Mouse (Mus musculus) layer of hippocampus, adult 11-12 months (tissue): ENCODE results near the gene Klrb1c.
"Not testable (repeated sequence)": the region's sequence is repeated elsewhere in the genome, so short reads cannot be mapped to it uniquely, and the experiment has no call there.

ENCODE experiments used
- DNase-seq: peaks from one replicate; pipeline ENCODE4 v3.0.0; 2022; ENCODE audit warnings: low spot score

Gene Klrb1c

GRCm38 (mm10) chr6:128789115-128789514 lies at the start of gene Klrb1c:
Klrb1c (minus strand) TSS chr6:128789215.
- DNase-seq: no peak

GRCm38 (mm10) chr6:128837454-128838341 lies 48.7 kb upstream of the Klrb1c start:
- DNase-seq: no peak

GRCm38 (mm10) chr6:128836955-128837334 lies 47.9 kb upstream of the Klrb1c start:
- no peak for DNase-seq

GRCm38 (mm10) chr6:128836191-128836954 lies 47.4 kb upstream of the Klrb1c start:
- DNase-seq: no peak

- no peak for DNase-seq
Observed at GRCm38 (mm10) chr6:128835571-128835970, 46.6 kb upstream of the Klrb1c start.

- DNase-seq: no peak
Observed at GRCm38 (mm10) chr6:128833046-128833445, 44.0 kb upstream of the Klrb1c start.

GRCm38 (mm10) chr6:128829837-128830236 lies 40.8 kb upstream of the Klrb1c start:
- DNase-seq: no peak

- DNase-seq: no peak
Observed at GRCm38 (mm10) chr6:128826781-128827180, 37.8 kb upstream of the Klrb1c start.

GRCm38 (mm10) chr6:128826132-128826531 lies 37.1 kb upstream of the Klrb1c start, which contains the start of the genes Gm44511 and Klrb1b:
Gm44511 (minus strand) TSS chr6:128826315.
Klrb1b (minus strand) TSS chr6:128826331.
- no peak for DNase-seq

GRCm38 (mm10) chr6:128818083-128818802 lies 29.2 kb upstream of the Klrb1c start:
- no peak for DNase-seq

GRCm38 (mm10) chr6:128808532-128808931 lies 19.5 kb upstream of the Klrb1c start:
- no peak for DNase-seq

- DNase-seq: no peak
Observed at GRCm38 (mm10) chr6:128807021-128807420, 18.0 kb upstream of the Klrb1c start.

GRCm38 (mm10) chr6:128804823-128805640 lies 16.0 kb upstream of the Klrb1c start:
- DNase-seq: peak; percentile 57

- DNase-seq: peak; percentile 97
Observed at GRCm38 (mm10) chr6:128802999-128803857, 14.2 kb upstream of the Klrb1c start.

GRCm38 (mm10) chr6:128802557-128802956 lies 13.5 kb upstream of the Klrb1c start:
- no peak for DNase-seq

- not testable (repeated sequence) for DNase-seq
Observed at GRCm38 (mm10) chr6:128800696-128801095, 11.7 kb upstream of the Klrb1c start.

- DNase-seq: no peak
Observed at GRCm38 (mm10) chr6:128799896-128800270, 10.9 kb upstream of the Klrb1c start.

- DNase-seq: peak; percentile 91
Observed at GRCm38 (mm10) chr6:128799144-128799895, 10.3 kb upstream of the Klrb1c start.

GRCm38 (mm10) chr6:128798772-128799143 lies 9.7 kb upstream of the Klrb1c start:
- peak; percentile 77 for DNase-seq
